Mouse (Mus musculus) natural killer cell, adult 2 months (primary cell): ENCODE results near the gene Pgk2.
"Not testable (repeated sequence)": the region's sequence is repeated elsewhere in the genome, so short reads cannot be mapped to it uniquely, and the experiment has no call there.

Experiments
- DNase-seq, 2 experiments: peaks; one replicate each; pipeline ENCODE4 v3.0.0; 2022; ENCODE audit warnings: low spot score in 2 of 2

The Pgk2 gene

GRCm38 (mm10) chr17:40208540-40208939 is at the start of gene Pgk2:
TSS of gene Pgk2 (minus strand) at chr17:40208640.
- no peak for DNase-seq

GRCm38 (mm10) chr17:40252487-40252886 is 44.0 kb upstream of the Pgk2 start:
- DNase-seq: no peak

DNA sequence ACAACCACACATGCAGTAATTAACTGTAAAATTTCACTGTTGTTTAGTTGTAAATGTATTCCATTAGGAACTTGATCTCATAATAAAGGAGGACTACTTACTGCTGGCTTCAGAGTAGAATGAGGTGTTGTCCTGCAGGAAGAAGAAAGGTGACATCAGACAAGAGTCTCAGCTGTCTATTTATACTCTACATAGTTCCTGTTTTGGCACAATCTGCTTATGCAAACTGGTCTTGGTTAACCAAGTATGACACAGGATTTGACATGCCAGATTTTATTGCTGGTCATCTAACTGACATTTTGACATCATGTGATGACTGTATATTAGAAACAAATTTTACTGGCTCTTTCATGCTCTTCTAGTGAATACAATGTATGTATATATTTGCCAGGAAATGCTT is 33.7 kb upstream of the Pgk2 start, which contains the start of gene Crisp3:
TSS of gene Crisp3 (minus strand) at position 154 of the 400 bp plus-strand sequence.
- DNase-seq: no peak

- DNase-seq: not testable (repeated sequence)
Measured at GRCm38 (mm10) chr17:40201803-40202202, 6.6 kb downstream of the Pgk2 start.

- not testable (repeated sequence) for DNase-seq
Measured at GRCm38 (mm10) chr17:40190192-40190591, 18.2 kb downstream of the Pgk2 start.

DNA sequence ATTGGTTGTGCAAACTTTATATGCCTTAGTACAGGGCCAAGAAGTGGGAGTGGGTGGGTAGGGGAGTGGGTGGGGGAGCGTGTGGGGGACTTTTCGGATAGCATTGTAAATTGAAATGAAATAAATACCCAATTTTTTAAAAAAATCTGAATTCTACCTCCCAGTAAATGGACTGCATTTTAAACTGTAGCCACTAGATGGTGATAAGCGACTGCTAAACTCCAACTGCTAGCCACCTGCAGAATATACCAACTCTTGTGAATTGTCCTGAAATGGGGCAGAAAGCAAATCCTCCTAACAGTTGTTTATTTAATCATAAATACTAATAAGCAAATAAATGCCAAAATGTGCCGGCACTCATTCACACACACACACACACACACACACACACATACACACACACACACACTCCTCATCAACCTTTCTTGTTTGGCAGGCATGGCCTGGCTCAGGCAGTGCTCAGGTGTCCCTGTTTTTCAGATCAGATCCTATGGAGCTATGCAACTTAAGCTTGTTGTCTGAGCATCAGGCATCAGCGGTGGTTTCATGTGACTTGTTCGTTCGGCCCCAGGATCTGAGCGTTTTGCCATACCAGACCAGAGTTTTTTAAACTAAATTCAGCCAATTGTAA is 50.6 kb downstream of the Pgk2 start:
- DNase-seq: not testable (repeated sequence)
